Mouse (Mus musculus) mouse trophoblast stem cell (cell line): ENCODE results near the gene Nav1.

Experiments used
- in situ Hi-C, 2 experiments: fragments of 300-500 bp; cut with MseI, MboI; formaldehyde crosslinking; loops; 2 replicates in 1 of 2; 3 replicates in 1 of 2; pipeline ENCODE4 v1.15.1; 2025

Nav1 gene

DNA sequence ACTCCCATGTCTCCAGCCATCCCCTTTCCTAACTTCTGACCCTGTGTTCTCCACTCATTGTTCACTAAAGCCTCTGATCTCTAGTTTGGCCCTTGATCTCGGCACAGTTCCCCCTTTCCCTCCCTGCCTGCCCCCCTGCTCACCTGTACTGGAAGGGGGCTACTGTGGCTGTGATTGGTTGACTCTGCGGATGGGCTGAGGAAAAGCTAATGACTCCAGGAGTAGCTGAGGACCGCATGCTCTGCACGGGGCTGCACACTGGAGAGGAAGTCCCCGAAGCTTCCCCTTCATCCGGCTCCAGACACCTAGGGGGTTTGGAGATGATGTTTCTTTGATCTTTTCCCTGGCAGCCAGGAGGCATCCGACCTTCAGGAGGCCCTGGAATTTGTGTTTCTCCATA lies at the start of gene Nav1:
Gene Nav1, minus strand, starts transcription at position 277 of the 400 bp plus-strand sequence.
- in situ Hi-C loops: no loop called here

DNA sequence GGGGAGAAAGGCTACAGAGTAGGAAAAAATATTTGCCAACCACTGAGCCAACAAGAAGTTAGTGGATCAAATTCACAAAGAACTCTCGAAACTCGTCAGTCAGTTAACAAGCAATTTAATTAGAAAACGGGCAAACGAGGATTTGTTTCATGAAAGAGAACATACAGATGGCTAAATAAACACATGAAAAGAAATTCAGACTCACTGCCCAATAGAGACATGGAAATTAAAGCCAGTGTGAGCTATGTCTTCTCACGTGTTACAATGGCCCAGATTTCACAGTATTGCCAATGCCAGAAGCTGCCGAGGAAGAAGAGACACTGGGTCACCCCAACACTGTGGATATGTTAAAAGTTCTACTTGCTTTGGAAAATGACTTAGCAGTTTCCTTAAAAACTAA lies 46.8 kb upstream of the Nav1 start:
- in situ Hi-C loops: no loop called here

DNA sequence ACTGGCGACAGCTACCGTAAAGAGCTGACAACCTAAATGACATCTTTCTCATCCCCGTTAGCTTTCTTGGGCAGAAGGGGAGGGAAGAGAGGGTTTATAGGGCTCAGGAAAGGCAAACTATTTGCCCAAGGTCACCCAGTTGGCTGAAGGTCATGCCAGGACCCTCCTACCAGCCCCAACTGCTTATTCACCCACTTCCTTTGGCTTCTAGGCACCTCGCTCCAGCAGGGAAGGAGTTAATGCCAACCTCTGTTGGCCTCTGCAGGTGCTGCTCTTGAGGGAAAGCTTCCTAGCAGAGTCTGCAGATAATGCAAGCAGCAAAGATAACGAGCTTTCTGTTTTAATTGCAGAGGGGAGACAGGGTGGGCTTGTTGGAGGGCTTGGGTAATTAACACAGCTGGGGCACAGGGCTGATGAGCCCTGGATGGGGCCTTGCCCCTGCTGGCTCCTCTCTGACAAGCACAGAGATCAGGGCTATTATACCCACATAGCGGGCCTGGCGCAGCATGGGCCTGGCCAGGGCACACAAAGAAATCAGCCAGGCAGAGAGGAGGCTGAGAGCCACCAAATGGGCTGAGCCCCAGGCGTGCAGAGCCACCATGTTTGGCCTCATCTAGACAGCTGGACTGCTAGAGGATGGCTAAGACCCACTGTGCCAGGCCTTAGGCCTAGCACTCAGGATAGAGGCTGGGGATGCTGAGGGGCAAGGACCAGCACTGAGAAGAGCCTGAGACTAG lies 38.5 kb upstream of the Nav1 start:
- in situ Hi-C loops: no loop called here

DNA sequence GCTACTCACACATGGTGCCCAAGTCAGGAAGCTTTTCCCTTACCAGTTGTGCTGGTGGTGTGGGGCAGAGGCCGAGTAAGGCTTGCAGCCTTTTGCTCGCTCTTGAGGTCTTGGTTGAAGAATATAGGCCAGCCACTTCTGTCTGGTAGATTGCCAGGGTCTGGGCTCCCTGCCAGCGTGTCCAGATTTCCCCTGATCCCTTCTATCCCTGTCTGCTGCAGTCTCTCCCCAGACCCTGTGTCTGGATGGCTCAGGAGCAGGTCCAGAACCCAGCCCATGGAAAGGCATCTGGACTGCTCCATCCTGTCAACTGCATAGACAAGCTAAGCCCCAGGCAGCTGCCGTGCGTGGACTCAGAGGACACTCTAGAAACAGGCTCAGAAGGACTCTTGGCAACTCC lies 37.0 kb upstream of the Nav1 start:
- in situ Hi-C loops: no loop called here

DNA sequence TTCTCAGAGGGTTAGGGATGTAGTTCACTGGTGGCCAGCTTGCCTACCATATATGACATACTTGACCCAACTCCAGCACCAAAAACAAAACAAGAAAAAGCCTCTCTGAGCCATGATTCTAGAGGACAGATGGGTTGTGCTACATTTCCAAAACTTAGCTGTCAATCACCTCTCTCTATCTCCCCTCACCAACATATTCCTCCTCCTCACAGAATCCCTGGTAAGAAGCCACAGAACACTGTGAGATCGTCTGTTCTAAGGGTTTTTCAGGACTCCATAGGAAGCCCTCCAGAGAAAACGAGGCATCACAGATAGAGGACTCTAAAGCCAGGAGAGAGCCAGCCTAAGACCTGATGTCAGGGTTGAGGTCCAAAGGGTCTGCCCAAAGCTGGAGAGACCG lies 36.6 kb upstream of the Nav1 start:
- in situ Hi-C loops: no loop called here

DNA sequence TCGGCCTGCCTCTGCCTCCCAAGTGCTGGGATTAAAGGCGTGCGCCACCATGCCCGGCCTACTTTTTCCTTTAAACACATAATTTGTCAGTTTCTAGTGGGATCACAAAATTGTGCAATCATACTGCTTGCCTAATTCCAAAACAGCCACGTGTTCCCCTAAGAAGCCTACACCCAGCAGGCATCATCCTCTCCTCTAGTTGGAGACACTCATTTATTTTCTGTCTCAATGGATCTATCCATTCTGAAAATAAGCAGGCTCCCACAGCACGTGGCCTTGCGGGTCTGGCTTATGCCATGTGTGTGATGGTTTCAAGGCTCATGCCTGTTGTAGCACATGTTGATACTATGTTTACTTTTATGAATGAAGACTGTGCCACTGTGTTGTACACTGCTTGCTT lies 32.8 kb upstream of the Nav1 start:
- in situ Hi-C loops: no loop called here

DNA sequence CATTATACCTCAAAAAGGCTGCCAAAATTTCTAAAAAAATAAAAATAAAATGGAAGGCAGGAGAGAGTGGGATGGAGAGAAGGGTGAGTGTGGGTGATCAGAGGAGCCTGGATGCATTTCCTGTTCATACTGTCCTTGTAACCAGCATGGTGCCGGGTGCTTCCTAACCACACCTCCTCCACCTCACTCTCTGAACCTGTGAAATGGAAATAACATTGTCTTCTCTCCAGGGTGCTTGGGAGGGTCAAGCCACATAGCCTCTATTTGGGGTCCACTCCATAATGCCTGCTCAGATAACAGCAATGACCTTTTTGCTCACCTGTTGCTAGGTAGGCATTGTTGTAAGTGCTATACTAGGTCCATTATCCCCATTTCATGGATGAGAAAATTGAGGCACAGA lies 32.0 kb upstream of the Nav1 start:
- in situ Hi-C loops: no loop called here

DNA sequence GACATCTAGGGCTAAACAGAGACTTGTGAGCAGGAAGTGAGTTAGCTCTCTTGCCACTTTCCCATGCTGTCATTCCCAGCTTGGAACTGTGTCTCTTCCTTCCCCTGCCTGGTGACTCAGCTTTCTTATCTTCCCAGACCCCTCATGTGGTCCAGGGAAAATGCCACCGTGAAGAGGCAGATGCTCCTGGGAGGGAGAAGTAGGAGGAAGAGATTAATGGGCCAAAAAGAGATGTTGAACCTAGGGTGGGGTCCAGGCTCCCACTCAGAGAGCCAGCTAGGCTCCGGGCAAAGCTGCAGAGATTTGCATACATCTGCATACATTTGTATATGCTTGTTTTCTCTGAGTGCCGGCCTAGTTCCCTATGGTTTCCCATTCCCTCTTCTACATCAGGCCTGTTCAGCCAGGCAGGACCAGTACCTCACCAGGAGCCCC lies 30.5 kb upstream of the Nav1 start:
- in situ Hi-C loops: no loop called here

DNA sequence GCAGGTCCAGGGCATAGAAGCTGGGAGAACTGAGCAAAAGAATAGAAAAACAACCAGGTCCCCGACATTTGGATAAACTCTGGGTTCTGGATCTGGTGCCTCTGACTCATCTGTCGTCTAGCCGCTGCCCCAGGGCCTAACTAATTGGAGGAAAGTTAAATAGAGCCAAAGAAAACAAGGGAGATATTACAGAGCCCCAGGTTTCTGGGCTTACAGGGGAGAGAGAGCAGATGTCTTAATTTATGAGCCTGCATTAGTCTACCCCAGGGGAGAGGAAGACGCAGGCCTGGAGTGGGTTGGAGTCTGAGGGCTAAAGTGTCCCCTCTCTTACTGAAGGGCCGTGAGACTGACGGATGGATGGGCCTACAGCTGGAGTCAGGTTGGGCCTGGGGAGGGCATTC lies 29.0 kb upstream of the Nav1 start:
- in situ Hi-C loops: no loop called here

DNA sequence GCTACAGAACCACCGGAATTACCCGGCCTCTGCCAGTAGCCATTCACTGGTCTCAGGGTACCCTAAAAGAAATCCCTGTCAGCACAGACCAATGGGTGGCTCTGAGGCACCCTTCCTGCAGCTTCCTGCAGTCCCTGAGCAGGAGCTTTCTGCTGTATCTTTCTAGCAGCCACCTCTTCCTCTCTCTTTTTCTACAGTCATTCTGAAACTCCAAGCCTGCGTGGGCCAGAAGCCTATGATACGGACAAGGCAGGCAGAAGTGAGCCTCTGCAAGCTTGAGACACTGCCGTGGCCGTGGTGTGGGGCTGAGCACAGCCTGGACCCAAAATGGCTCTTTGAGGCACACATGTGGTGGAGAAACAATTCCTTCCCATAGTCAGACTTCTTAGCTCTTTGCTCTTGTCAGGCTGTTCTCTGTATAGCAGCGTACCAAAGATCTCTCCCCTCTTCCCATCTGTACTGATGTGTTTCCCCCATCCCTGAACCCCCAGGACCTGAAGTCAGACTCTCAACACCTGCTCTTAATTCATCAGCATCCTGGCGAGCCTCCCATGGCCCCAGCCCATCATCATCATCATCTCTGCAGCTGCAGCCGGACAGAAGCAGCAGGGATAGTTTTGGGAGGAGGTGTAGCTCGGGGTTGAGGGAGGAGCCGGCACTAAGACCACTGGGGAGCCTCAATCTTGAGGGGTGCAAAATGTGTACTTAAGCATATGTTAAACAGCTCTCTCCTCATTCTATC lies 28.4 kb upstream of the Nav1 start:
- in situ Hi-C loops: no loop called here

DNA sequence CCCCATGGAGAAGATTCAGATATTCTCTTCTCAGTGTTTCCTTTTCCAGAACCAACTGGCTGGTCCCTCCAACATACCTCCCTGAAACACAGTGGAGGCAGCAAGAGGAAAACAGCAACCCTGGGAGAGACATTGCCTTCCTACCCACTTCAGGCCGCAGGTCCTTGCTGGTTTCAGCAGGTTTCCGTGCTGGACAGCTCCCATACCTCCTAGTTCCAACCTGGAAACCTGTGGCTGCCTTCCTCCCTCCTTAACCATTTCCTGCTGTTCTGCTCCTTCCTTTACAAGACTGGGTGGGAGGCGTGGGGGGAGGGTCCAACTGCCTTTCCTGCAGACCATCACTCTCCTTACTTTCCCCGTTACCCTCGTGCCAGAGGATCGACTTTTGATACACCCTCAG lies 27.7 kb upstream of the Nav1 start:
- in situ Hi-C loops: no loop called here

DNA sequence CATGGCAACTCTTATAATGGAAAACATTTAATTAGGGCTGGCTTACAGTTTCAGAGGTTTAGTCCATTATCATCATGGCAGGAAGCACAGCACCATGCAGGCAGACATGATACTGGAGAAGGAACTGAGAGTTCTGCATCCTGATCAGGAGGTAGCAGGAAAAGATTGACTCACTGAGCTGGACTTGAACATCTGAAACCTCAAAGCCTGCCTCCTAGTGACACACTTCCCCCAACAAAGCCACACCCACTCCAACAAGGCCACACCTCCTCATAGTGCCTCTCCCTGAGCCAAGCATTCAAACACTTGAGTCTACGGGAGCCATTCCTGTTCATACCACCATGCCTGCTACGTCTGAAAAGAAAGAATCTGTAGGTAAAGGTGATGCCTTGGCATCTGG lies 26.8 kb upstream of the Nav1 start:
- in situ Hi-C loops: no loop called here

DNA sequence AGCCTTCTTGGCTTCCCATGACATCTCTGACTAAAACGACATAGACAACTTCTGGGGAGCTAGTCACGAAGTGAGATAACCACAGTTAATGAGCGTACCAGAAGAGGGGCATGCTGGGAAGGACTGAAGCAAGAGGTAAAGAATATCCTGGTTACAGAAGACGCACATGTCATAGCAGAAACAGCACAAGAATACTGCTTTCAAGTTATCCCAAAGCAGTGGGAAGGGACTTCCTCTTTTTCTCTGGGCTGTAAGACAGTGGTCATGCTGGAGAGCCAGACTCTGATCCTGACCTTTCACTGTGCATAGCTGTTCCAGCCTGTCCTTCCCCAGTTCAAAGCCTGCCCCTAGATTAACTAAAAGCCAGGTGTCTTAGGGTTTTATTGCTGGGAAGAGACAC lies 26.4 kb upstream of the Nav1 start:
- in situ Hi-C loops: no loop called here

DNA sequence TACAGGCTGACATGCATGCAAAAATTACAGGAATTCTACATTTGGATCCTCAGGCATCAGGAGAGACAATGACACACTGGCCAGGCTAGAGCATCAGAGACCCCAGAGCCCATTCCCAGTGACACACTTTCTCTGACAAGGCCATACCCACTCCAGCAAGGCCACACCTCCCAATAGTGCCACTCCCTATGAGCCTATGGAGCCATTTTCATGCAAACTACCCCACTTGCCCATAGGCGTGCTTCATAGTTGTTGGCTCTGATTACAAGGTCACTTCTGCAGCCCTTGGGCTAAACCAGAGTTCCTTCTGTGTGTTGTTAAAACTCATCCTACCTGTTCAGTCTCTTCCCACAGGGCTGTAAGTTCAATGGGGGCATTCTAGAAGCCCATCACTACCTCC lies 25.1 kb upstream of the Nav1 start:
- in situ Hi-C loops: no loop called here

DNA sequence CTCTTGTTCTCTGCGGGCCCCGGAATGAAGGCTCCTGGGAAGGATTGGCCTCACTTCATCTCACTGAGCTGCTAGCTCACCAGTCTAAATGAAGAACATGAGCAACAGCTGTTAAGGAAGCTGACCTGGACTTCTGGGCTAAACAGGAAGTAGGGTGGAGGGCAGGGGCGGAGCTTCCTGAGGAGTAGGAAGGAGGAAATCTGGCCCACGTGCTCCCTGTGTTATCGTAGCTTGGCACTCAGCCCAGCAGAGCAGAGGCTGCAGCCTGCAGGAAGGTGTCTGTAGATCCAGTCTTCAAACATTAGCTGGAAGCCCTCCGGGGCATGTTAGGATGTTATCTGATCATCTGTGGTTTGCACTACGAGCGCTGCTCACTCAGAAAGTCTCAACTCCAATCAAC lies 24.4 kb upstream of the Nav1 start:
- in situ Hi-C loops: no loop called here

DNA sequence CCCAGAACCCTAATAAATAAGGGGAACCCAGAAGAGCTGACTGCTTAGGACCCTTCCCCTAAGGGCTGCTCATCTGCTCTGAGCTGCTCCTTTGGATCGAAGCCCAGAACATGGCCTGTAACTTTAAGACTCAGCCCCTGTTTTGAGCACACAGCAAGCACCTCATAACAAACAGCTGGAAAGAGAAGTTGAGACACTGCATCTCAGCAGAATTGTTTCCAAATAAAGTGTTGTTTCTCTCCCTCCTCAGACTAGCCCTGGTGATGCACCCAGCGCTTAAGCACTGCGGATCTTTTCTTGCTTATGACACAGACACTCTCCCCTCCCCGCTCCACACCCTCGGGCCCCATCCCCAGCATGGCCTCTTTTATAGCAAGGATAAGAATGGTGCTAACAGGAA lies 22.8 kb upstream of the Nav1 start:
- in situ Hi-C loops: no loop called here

DNA sequence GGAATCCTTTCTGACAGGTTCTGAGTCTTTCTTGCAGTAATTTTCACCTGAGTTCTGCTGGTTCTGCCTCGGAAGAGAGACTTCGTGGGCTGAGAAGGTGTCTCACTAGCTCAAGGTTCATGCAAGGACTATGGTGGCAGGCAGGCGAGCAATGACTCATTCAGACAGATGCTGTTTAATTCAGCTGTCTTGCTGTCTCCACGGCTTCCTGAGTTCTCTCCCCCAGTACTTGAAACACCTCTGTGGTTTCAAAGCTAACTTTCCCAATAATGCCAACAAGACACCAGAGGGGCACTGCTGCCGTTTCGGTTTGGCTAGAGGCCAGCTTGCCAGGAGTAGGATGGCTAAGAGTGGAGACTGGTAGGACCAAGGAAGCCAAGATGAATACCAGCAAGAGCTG lies 19.1 kb upstream of the Nav1 start:
- in situ Hi-C loops: no loop called here

DNA sequence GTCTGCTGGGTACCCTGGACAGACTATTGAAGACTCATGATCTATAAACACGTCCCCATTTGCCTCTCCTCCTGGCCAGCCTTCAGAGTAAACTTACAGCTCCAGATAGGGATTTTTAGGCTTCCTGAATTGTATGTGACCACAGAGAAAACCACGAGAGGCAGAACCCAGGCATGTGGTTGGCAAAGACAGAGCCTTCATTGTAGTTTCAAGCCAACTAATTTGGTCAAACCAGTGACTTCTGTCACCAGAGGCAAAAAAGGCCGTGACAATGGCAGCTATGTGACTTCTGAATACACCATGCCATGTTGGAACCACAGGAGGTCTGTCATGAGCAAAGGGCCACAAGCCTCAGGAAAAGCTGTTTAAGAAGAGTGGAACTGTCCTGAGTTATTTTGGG lies 18.6 kb upstream of the Nav1 start:
- in situ Hi-C loops: no loop called here

DNA sequence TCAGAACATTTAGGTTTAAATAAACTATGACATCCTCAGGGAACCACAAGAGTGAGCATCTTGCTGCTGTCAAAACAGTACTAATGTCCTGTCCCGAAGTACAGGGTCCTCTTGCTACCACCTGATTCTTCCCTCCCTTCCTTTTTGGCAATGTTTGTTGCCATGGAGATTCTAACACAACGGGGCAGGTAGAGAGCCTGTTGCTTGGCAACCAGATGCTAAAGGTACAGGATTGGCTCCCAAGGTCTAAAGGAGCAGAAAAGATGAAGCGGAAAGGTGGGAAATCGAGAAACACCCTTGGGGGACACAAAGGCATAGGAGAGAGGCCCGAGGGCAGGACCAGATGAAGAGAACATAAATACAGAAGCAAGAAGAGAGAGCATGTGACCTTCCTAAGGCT lies 17.6 kb upstream of the Nav1 start:
- in situ Hi-C loops: no loop called here

DNA sequence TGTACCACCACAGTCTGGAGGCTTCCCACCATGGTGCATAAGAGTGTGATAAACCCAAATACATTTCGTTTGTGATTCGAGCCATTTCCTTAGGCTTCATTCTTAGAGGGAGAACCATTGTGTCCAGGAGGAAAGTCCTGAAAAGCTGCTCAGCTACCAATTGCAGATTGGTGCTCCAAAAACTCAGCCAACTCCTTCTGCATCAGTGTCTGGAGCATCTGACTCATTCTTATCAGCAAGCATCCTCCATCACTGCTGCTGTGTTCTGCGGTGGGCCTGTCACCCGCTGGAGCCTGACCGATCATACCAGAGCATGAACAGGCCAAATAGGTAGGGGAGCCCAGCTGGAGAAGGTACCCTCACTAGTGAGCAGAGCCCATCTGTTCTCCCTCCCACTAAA lies 16.0 kb upstream of the Nav1 start:
- in situ Hi-C loops: no loop called here

DNA sequence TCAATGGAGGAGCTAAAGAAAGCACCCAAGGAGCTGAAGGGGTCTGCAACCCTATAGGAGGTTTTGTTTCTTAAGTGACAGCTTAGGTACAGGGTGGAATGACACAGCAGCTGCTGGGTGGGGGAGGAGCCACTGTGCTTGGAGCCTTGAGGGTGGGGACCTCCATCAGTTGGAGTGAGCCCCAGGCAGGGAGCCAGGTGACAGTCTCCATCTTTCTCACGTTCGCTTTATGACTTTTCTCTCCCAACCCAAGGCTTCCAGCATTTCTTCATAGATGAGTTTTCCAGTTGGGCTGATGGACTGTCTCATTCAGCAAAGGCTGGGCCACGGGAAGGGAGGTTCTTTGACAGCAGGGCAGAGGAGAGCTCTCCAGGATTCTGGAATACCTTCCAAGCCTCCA lies 14.2 kb upstream of the Nav1 start:
- in situ Hi-C loops: no loop called here

DNA sequence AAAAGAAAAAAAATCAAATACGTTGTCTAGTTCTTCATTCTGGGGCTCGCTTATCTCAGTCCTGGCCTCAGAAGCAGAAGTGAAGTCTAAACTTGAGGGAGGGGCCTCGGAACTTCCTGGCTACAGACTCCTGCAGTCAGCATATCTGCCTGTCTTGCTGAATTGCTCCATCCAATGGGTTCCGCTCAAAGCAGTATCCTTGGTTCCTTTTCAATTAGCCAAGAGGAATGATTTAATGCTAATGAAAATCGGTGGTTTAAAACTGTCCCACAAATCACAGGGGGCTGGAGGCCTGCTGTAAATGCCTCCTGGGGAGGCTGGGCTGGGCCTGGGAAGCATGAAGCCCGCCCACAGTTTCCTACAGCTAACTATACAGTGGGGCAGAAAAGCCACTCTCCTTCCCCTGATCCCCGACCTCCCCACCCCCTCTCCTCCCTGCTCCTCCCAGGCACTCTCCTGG lies 12.9 kb upstream of the Nav1 start:
- in situ Hi-C loops: no loop called here

DNA sequence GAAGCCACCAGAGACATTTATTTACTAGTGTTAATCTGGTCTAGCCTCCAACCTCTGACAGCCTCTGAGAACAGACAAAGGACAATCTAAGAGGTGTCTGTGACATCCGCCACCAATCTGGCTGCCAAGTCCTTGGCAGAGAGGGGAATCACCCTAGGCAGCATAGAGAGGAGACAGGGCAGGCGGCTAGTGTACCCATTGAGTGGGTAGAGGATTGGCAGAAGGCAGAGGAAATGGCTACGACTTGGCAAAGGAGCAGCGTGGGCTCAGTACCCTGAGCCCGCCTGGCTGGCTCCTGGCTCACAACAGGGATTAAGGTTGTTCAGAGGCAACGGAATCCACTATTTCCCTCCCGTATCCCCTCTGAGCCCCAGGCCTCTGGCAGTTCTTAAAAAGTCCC lies 12.0 kb upstream of the Nav1 start:
- in situ Hi-C loops: no loop called here
